9 mouse cellular contexts compared by ENCODE assay signal in the genomic region with DNA sequence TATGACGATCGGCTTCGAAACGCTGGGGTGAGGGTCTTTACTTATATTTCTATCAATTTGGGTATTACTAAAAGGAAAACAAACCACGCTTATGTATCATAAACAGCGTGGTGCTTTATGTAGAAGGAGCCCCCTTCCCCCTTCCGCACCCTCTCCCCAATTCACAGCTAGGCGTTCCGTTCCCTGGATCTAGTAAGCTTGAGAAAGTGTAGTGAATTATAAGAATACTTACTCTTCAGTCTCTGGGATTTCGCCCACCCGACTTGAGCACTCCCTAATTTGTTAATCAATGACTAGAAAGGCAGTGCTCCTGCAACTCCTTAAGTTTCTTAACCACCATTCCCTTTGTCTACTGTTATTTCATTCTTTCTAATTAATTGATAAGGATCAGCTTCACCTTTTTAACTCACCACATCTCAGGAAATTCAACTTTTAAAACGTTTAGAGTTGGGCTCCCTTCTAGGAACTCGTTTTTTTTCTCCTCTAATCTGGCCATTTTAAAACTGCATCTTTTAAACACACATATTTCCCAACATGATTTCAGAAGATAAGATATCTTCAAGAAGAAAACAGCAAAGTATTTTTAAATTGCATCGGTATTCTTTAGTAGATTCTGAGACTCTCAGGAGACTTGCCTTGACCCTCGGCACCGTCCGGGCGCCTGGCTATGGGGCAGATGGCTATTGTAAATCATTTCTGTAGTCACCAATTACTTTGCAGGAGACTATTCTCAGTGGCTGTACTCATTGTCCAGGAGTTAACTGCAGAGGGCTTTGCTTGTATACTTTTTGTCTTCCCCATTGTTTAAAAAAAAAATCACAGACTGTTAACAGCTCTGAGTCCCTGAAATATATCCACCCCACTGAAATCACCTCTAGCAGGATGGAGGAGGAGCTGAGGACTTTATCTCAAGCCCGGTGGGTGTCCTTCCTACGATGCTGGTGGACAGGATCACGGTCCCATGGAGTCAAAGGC. TPM values are rescaled to one million over a fixed set of nuclear protein-coding genes. Genes with fewer than 3 reads are reported as not detected.
A peak's percentile ranks its signal among the peaks of the same experiment; 100 is the strongest.
DNase-seq lines count a peak whose midpoint lies in the region; ATAC-seq and TF ChIP-seq lines count a peak whose summit lies in the region.
"Had no signal": no experiment of that assay in that cellular context is flagged by ENCODE, and none has a peak within 500 bp of the region (broad histone marks: within the 10 kb centered on the region; RNA-seq: fewer than 3 reads in every experiment).

No protein-coding gene starts in this region.

- peak overlapping the region; percentile 74 for H3K4me2 ChIP-seq in embryonic facial prominence, embryonic 13.5 days
- peak overlapping the region; percentile 98 for H3K4me2 ChIP-seq in intestine, postnatal 0 days (replicated peaks; ENCODE audit: low read depth)
- H3K4me2 ChIP-seq in neural tube, embryonic 11.5 days (ENCODE audit: low read depth) = peak overlapping the region; percentile 85

- H3K9me3 ChIP-seq in embryonic facial prominence, embryonic 13.5 days = no peaks in the 10 kb centered on the region
- no peaks in the 10 kb centered on the region for H3K9me3 ChIP-seq in intestine, postnatal 0 days (ENCODE audit: control insufficient read depth)
- H3K9me3 ChIP-seq in neural tube, embryonic 11.5 days (ENCODE audit: control insufficient read depth, low read length) = no peaks in the 10 kb centered on the region

- no peaks in the 10 kb centered on the region for H3K4me1 ChIP-seq in kidney, adult 2 months (ENCODE audit: control insufficient read depth, insufficient read depth, low read length)
- peaks cover 22% of the 10 kb centered on the region for H3K4me1 ChIP-seq in embryonic facial prominence, embryonic 13.5 days
- H3K4me1 ChIP-seq in intestine, postnatal 0 days (replicated peaks; ENCODE audit: control insufficient read depth, insufficient read depth, low read length) = no peaks in the 10 kb centered on the region
- H3K4me1 ChIP-seq in neural tube, embryonic 11.5 days (ENCODE audit: control insufficient read depth, insufficient read depth, low read length) = peaks cover 2% of the 10 kb centered on the region; the same call in 1 of the 2 replicates
- H3K4me1 ChIP-seq in thymus, adult 2 months (replicated peaks; ENCODE audit: control insufficient read depth, insufficient read depth, low read length) = no peaks in the 10 kb centered on the region; the same call in 1 of the 2 replicates

- H3K36me3 ChIP-seq in kidney, adult 2 months (ENCODE audit: control insufficient read depth, insufficient read depth, low read length) = no peaks in the 10 kb centered on the region
- H3K36me3 ChIP-seq in embryonic facial prominence, embryonic 13.5 days = no peaks in the 10 kb centered on the region
- H3K36me3 ChIP-seq in intestine, postnatal 0 days (ENCODE audit: control insufficient read depth, insufficient read depth) = no peaks in the 10 kb centered on the region
- H3K36me3 ChIP-seq in neural tube, embryonic 11.5 days (ENCODE audit: control insufficient read depth, insufficient read depth, low read length) = no peaks in the 10 kb centered on the region
- no peaks in the 10 kb centered on the region for H3K36me3 ChIP-seq in thymus, adult 2 months (ENCODE audit: control insufficient read depth, insufficient read depth, low read length)

- peak; percentile 12 for DNase-seq in kidney, adult 2 months
- no peak for DNase-seq in kidney, postnatal 14 days
- peak; percentile 45 for DNase-seq in neural tube, embryonic 11.5 days (ENCODE audit: low spot score)
- no peak for DNase-seq in ovary, postnatal 36 days (ENCODE audit: low spot score)
- DNase-seq in thymus, adult 2 months = no peak

- WGBS in kidney, adult 2 months = 5% methylated on average over 21 of the region's 21 CpGs
- WGBS in embryonic facial prominence, embryonic 13.5 days = 2% methylated on average over 21 of the region's 21 CpGs
- WGBS in intestine, postnatal 0 days = 6% methylated on average over 21 of the region's 21 CpGs
- WGBS in neural tube, embryonic 11.5 days = under 1% methylated on average over 21 of the region's 21 CpGs
- 13% methylated on average over 21 of the region's 21 CpGs for WGBS in thymus, adult 2 months

- no peak overlapping the region for H3K4me3 ChIP-seq in kidney, adult 2 months (ENCODE audit: insufficient read depth, low read depth, low read length)
- H3K4me3 ChIP-seq in embryonic facial prominence, embryonic 13.5 days = peak overlapping the region; percentile 86
- H3K4me3 ChIP-seq in intestine, postnatal 0 days (ENCODE audit: low read depth, low read length) = peak overlapping the region; percentile 57
- H3K4me3 ChIP-seq in neural tube, embryonic 11.5 days (ENCODE audit: low read depth, low read length) = peak overlapping the region; percentile 87
- H3K4me3 ChIP-seq in thymus, adult 2 months (ENCODE audit: control insufficient read depth, insufficient read depth, low read length) = no peak overlapping the region

- TF ChIP-seq CTCF in kidney, adult 2 months (conservative IDR thresholded peaks at IDR 0.05; ENCODE audit: insufficient read depth, insufficient read length, low read depth, low read length) = no peak
- TF ChIP-seq CTCF in intestine, postnatal 0 days (IDR thresholded peaks at IDR 0.05; ENCODE audit: low read depth) = no peak
- no peak for TF ChIP-seq CTCF in thymus, adult 2 months (IDR thresholded peaks at IDR 0.05; ENCODE audit: borderline replicate concordance, control insufficient read depth, extremely low read depth, insufficient read depth, low read length, poor library complexity)

- no peak overlapping the region for H3K27ac ChIP-seq in kidney, adult 2 months (ENCODE audit: insufficient read depth, low read depth, low read length)
- peak overlapping the region; percentile 98 for H3K27ac ChIP-seq in embryonic facial prominence, embryonic 13.5 days
- no peak overlapping the region for H3K27ac ChIP-seq in intestine, postnatal 0 days (ENCODE audit: low read depth, low read length)
- peak overlapping the region; percentile 91 for H3K27ac ChIP-seq in neural tube, embryonic 11.5 days (ENCODE audit: low read depth, low read length)
- no peak overlapping the region for H3K27ac ChIP-seq in thymus, adult 2 months (ENCODE audit: control insufficient read depth, insufficient read depth, low read length)

- H3K27me3 ChIP-seq in kidney, adult 2 months (replicated peaks; ENCODE audit: control insufficient read depth, insufficient read depth, low read length) = no peaks in the 10 kb centered on the region
- H3K27me3 ChIP-seq in embryonic facial prominence, embryonic 13.5 days = no peaks in the 10 kb centered on the region
- no peaks in the 10 kb centered on the region; the same call in 1 of the 2 replicates for H3K27me3 ChIP-seq in intestine, postnatal 0 days (replicated peaks; ENCODE audit: control insufficient read depth, insufficient read depth, low read length)
- H3K27me3 ChIP-seq in neural tube, embryonic 11.5 days (ENCODE audit: control insufficient read depth, insufficient read depth, low read length) = no peaks in the 10 kb centered on the region
- H3K27me3 ChIP-seq in thymus, adult 2 months (ENCODE audit: control insufficient read depth, insufficient read depth, low read length) = peaks cover 5% of the 10 kb centered on the region; the same call in 1 of the 2 replicates

- no peak for ATAC-seq in embryonic facial prominence, embryonic 13.5 days (ENCODE audit: insufficient number of reproducible peaks, insufficient read depth, low FRiP score, low TSS enrichment, low read depth)
- ATAC-seq in intestine, postnatal 0 days = no peak
- ATAC-seq in neural tube, embryonic 11.5 days (ENCODE audit: insufficient read depth, low FRiP score, low TSS enrichment) = no peak
- no peak for ATAC-seq in granulocyte monocyte progenitor cell, adult 5-6 weeks (replicated peaks; ENCODE audit: poor library complexity, severe bottlenecking)

- H3K9ac ChIP-seq in embryonic facial prominence, embryonic 13.5 days = peak overlapping the region; percentile 96
- H3K9ac ChIP-seq in intestine, postnatal 0 days (ENCODE audit: low read depth, low read length) = peak overlapping the region; percentile 40; the same call in 1 of the 2 replicates
- peak overlapping the region; percentile 94 for H3K9ac ChIP-seq in neural tube, embryonic 11.5 days (ENCODE audit: low read length)

- no peak for TF ChIP-seq POLR2A in kidney, adult 2 months (IDR thresholded peaks at IDR 0.05; ENCODE audit: low read depth, low read length)
- no peak for TF ChIP-seq POLR2A in thymus, adult 2 months (IDR thresholded peaks at IDR 0.05; ENCODE audit: control insufficient read depth, extremely low read depth, insufficient read depth, low read length, poor library complexity)

RNA-seq across cellular contexts. Expression of a gene that starts 2.5 kb away (rescaled TPM):
- 3.4 and 3.8 TPM in 2 replicates for polyA plus RNA-seq in kidney, adult 2 months (2012; rRNA removed)
- polyA plus RNA-seq in embryonic facial prominence, embryonic 13.5 days (2015; fragmentation: Nextera tagmentation; extraction: Ambion mirVana) = 57.2 and 57.7 TPM in 2 replicates
- 6.6 and 7.5 TPM in 2 replicates for polyA plus RNA-seq in intestine, postnatal 0 days (2015; fragmentation: Nextera tagmentation; extraction: Ambion mirVana)
- 30.9 and 31.2 TPM in 2 replicates for polyA plus RNA-seq in neural tube, embryonic 11.5 days (2014; fragmentation: Nextera tagmentation; extraction: Ambion mirVana)
- not detected in 2 replicates for total RNA-seq in granulocyte monocyte progenitor cell, adult 5-6 weeks (2014; fragmentation: Nextera tagmentation)
- not detected in 2 replicates for total RNA-seq in granulocyte monocyte progenitor cell, adult 5-6 weeks (2017)
- polyA plus RNA-seq in thymus, adult 2 months (2012; rRNA removed) = 1.5 and 1.8 TPM in 2 replicates
- total RNA-seq: MEL had no signal

Comparison
In these comparisons a context has a peak if more than half of its experiments do, and no peak if none do; other contexts are left out.
1. DNase-seq: peak in kidney, adult 2 months (single experiment) and neural tube, embryonic 11.5 days (single experiment); none in kidney, postnatal 14 days (single experiment), ovary, postnatal 36 days (single experiment) and thymus, adult 2 months (single experiment).
2. H3K27ac ChIP-seq: peak in embryonic facial prominence, embryonic 13.5 days (single experiment) and neural tube, embryonic 11.5 days (single experiment); none in kidney, adult 2 months (single experiment), intestine, postnatal 0 days (single experiment) and thymus, adult 2 months (single experiment).
3. H3K4me3 ChIP-seq: peak in embryonic facial prominence, embryonic 13.5 days (single experiment), intestine, postnatal 0 days (single experiment) and neural tube, embryonic 11.5 days (single experiment); none in kidney, adult 2 months (single experiment) and thymus, adult 2 months (single experiment).
4. H3K9ac ChIP-seq: peak in every context shown above with its lines; median percentile 96 in embryonic facial prominence, embryonic 13.5 days; 94 in neural tube, embryonic 11.5 days; 40 in intestine, postnatal 0 days.
5. Peak in every context shown above with its lines, with median percentiles within 50 percentile points of each other: H3K4me2 ChIP-seq.